Mouse (Mus musculus): ENCODE measurements around the gene Gm17655.
"Not testable (repeated sequence)": the region's sequence is repeated elsewhere in the genome, so short reads cannot be mapped to it uniquely, and the experiment has no call there.

The Gm17655 gene

DNA sequence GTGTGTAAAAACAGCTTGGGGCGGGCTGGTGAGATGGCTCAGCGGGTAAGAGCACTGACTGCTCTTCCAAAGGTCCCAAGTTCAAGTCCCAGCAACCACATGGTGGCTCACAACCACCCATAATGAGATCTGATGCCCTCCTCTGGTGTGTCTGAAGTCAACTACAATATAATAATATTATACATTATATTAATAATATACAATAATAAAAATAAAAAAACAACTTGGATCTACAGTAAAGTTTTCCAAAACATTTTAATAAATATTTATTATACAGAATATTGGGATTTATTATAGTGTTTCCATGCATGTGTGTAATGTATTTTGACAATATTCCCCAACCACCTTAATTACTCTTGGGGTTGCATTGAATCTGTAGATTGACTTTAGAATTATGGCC is at the start of gene Gm17655:
Gene Gm17655, minus strand, starts transcription at position 101 of the 400 bp plus-strand sequence.
- DNase-seq (ENCODE audit: low spot score), result not testable (repeated sequence)

DNA sequence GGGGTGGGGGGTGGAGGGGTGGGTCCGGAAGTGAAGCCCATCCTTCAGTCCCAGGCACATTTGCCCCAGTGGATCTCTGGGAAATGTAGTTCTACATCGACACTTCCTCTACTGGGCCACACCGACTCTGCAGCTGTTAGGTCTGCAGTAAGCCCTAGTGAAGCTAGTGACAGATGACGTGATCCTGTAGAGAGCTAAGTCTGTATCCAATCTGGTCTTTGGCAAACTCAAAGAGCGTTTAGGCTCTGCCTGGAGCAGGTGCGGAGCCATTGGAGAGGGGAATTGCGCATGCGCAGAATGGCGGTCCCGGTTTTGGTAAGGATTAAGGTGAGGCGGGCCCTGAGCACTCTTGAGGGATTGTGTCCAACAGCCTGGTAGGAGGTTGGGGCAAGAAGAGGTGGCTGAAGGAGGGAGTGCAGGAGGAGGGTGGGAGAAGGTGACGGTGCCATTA is 37.7 kb upstream of the Gm17655 start, which contains the start of gene Zfp605:
Gene Zfp605, plus strand, starts transcription at position 102 of the 451 bp plus-strand sequence.
- DNase-seq (ENCODE audit: low spot score), result peak; percentile 90

DNA sequence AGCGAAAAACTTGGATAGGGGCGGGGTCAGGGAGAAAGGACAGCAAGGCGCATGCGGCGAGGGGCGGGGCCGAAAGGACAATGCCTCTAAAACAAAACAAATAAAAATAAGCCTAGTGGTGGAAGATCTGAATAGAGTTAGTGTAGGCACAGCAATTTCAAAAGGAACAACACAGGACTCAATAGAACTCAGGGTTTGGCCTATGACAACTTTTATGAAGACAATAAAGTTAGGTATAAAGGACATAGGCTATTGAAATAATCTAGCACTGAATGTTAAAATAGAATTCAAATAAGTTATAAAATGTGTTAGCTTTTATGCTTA is 36.0 kb upstream of the Gm17655 start:
- no peak for DNase-seq (ENCODE audit: low spot score)

DNA sequence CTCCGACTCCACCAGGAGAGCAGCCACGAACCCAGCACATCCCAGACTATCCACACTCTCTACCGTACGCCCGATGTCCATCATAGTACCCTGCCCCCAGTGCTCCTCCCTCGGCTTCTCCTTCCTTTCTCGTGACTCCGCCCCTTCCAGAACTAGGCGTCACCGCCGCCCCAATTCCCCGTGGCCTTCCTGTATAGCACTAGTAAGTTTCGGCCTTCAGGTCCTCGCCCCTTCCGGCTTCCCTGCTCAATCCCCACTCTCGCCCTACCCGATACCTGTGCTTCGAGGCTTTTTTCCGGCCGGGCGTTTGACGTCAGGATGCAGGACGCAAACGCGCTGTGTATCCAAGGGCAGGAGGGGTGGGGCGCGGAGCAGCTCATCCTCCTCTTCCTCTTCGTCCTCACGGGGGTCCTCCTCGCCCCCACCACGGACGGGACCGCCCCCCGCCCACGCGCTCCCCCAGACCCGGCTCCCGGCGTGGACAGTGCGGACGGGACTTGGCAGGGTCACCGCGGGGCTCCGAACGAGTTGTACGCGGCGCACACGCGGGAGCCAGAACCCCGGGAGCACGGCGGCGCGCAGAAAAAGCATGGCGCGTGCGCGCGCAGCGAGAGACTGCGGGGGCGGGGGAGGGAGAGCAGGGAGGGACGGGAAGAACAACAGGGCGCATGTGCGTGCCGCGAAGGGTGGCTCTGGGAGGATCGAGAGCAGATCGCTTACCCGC is 35.4 kb upstream of the Gm17655 start, which contains the start of gene Gtpbp6:
Gene Gtpbp6, minus strand, starts transcription at position 617 of the 724 bp plus-strand sequence.
- peak; percentile 96 for DNase-seq (ENCODE audit: low spot score)

DNA sequence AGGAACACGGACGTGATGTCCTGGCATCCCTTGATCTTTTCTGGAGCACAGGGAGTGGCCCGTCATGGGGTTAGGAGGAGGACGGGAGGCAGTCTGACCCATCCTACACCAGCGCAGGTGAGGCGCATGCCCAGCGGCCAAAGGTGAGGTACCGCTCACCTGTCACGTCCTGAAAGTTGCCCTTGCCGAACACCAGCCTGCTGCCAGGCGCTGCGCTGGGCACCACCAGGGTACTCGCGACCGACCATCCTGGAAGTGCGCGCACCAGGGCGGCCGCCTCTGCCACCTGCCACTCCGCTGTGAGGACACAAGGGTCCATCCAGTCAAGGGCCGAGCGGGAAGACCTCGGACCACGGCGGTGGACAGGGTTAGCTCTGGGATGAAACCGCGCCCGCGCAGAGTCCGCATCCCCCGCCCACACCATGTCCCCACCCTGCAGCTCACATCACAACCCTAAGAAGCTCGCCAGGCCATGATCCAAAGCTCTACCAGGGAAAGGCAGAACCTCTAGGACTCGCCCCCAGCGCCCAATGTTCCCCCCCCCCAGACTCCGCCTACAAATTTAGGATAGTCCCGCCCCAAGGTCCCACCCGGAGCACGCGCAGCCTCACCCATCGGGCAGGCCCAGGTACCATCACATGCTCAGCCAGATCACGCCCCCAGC is 34.7 kb upstream of the Gm17655 start:
- no peak for DNase-seq (ENCODE audit: low spot score)

DNA sequence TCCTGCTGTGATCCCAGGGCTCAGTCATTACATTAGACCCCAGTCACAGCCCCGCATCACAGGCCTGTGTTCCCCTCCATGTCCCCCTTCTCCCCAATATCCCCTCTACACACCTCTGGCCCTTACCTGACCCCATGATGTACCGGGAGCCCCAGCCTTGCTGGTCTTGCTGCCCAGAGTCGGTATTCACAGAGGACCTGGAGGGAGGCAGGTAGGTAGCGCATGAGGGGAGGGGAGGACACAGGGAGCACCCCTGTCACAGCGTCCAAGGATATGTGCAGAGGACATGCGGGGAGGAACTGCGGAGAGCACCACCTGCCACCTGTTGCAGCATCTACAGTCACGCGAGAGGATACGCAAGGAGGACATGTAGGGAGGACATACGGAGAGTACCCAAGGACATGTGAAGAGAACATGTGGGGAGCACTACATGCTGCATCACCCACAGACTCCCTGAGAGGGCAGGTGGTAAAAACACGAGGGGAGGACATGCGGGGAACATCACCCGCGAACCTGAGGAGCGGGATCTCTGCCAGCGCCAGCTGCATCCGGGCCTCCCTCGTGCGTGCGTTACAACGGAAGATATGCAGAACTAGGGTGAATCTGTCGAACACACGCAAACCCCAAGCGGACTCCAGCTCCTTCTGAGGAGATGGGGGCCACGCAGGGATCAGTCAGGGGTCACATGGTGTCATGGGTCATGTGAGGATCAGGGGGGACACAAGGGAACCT is 34.0 kb upstream of the Gm17655 start:
- DNase-seq (ENCODE audit: low spot score), result no peak

DNA sequence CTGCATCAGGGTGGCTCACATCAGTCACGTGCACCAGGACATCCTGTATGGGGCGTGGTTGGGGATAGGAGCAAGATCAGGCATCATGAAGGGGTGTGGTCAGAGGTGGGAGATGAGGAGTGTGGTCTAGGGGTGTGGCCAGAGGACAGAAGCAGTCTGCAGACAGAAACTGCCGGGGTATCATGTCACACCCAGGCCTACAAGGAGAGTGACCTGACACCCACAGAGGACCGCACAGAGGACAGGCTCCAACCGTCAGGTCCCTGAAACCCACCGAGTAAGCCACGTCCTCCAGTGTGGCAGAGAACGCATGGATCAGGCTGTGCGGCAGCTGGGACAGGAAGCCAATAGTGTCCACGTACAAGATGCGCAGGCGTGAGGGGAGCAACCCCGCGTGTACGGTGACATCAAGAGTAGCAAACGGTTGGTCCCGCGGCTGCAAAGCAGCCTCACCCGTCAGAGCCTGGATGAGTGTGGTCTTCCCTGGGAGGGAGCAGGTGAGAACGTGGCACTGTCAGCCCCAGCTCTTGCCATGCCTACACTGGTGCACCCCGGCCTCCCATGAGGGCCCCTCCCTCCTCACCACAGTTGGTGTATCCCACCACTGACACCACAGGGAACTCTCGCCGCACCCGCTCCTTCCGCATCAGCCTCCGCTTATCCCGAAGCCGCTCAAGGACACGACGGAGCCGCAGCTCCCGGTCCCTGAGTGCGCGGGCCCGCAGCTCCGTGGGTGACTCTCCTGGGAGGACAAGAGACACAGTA is 32.5 kb upstream of the Gm17655 start:
- no peak for DNase-seq (ENCODE audit: low spot score)

DNA sequence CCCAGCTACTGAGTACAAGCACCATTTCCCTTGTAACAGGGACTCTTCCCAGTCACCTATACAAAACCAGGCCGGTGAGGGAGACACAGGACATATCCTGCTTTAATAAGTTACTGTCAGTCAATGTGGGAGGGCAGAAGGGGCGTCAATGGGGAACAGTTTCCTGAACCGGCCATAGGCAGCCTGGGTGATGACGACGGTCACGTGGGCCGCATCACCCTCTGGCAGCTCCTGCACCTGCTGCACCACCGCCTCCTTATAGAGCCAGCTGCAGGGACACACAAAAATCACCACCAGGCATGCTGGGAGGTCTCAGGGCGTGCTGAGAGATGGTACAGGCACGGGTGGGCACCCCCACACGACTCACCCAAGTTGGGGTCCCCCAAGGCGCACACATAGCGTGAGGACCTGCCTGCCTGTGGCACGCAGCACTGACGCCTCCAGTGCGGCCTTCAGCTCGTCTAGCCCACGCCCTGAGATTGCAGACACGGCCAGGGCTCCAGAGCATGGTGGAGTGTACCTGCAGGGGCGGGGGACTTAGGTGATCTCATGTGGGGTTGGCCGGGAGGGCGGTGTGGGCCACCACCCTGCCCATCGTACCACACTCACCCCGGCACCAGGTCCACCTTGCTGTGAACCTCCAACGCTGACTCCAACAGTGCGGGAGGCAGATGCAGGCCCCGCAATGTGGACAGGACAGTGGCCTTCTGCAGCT is 31.7 kb upstream of the Gm17655 start:
- DNase-seq (ENCODE audit: low spot score), result no peak

DNA sequence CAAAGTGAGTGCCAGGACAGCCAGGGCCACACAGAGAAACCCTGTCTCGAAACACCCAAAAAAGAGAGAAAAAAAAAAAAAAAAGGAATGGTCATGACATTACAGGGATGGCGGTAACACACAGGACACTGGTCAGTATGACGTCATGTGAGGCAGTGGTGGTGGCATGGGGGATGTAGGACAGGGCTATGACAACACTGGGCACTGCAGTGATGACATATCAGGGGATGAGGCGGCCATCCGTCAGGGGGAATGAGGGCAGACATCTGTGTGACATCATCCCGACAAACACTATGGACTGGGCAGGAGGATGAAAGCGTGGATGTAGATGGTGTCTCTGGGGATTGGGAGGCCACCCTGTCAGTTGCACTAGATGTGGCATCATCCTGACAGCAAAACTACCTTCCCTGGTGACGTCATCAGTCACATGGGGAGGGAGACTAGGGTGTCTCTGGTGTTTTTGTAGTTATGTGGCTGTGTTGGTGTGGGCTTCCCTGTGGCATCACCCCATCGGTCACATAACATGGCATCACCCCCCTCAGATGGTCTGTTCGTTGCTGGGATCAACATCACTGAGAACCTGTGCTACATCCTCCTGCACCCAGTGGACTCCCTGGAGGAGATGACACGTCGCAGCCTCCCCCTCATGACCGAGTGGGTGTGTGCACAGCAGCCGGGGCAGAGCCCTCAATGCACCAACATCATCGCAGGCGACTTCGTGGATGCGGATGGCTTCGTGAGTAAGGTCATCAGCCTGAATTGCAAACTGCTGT is 30.7 kb upstream of the Gm17655 start:
- no peak for DNase-seq (ENCODE audit: low spot score)

DNA sequence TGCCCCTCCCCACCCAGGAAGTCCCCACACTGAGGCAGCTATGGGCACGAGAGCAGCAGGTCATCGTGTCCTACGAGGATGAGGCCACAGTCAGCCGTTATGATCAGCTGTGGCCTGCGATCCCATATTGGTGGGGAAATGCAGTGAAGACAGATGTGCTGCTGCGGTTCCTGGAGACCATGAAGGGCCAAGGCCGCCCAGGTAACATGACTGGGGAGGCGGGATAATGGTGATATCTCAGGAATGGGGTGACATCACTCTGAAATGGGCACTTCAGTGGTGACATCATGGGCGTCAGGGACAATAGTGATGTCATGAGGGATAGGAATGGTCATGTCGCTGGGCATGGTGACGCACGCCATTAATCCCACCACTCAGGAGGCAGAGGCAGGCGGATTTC is 30.1 kb upstream of the Gm17655 start:
- no peak for DNase-seq (ENCODE audit: low spot score)

DNA sequence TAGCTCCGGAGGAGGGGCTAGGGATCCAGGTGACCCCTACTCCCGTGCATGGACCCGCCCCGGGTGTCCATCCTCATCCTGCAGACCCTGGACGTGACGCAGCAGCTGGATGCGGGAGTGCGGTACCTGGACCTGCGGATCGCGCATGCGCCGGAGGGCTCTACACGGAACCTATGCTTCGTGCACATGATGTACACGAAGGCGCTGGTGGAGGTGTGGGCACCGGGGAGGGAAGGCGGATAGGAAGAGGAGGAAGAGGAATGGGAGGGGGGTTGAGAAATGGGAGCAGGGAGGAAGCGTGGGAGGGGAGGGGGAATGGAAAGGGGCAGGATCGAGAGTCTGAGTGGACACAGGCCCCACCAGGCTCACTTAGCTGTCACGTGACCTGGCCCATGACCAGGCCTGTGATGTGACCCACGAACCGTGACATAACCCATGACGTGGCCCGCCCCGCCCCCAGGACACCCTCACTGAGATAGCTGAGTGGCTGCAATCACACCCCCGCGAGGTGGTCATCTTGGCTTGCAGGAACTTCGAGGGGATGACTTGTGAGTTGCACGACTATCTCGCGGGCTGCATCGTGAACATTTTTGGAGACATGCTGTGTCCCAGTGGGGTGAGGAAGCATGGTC is 29.5 kb upstream of the Gm17655 start:
- peak; percentile 31 for DNase-seq (ENCODE audit: low spot score)

DNA sequence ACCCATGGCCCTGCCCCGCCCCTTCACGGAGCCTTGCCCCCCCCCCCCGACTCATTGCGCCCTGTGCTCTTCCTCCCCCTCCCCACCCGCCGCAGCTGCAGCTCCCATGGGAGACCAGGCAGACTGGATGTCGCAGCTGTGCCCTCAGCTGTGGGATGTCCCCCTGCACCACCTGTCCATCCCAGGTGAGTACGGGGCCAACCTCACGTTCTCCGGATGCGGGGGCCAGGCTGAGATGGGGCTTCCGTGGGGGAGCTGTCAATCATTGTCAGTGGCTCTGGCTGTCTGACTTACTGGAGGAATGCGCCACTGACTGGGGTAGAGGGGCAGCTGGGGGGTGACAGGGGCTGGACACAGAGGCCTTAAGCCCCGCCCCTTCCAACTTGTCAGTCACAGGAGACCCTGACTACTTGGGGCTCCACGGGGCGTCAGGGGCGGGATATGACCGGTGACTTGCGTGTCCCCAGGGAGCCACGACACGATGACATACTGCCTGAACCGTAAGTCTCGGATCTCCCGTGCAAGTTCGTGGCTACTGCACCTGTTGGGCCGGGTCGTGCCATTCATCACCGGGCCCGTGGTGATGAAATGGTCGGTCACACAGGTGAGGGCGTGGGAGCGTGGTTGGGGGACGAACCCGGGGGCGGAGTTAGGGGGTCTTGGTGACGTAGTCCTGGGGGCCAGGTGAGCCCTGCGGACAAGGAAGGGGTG is 28.8 kb upstream of the Gm17655 start:
- peak; percentile 66 for DNase-seq (ENCODE audit: low spot score)

DNA sequence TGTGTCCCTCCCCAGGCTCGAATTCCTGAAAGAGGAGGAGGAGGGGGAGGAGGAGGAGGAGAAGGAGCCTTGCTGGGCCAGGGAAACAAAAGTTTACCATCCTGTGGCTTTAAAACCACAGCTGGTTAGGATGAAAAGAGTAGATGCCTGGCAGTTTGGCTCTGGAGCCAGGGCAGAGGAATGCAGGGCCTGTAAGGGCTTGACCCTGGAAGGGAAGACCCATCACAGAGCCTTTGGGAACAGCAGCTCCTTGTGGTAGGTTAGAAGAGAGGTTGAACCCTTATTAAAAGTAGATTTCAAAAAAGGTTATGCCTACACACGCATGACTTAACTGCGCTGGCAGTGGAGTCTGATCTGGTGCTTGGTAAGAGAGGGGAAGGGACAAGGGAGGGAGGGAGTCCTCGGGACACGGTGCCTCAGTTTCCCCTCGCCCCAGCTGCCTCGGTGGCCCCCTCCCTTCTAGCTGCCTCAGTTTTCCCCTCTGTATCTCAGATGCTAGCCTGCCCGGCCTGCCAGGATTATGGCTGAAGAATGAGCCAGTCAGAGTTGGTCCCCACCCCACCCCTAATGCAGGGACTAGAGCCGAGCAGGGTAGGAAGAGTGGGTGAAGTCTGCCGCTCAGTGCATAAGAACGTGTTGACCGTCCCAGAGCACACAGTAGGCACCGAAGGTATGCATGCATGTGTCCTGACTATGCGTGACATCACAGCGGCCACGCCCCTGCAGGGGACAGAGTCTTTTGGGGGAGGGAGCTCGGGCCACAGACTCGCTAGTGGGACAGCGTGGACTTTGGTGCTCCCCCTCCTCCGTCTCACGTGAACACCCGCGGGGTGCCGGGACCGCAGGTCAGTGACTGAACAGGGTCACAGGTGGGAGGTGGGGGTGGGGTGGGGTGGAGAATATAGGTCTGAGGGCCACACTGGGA is 27.6 kb upstream of the Gm17655 start, which contains the start of gene Plcxd1:
Gene Plcxd1, plus strand, starts transcription at position 314 of the 925 bp plus-strand sequence.
- peak; percentile 50 for DNase-seq (ENCODE audit: low spot score)

DNA sequence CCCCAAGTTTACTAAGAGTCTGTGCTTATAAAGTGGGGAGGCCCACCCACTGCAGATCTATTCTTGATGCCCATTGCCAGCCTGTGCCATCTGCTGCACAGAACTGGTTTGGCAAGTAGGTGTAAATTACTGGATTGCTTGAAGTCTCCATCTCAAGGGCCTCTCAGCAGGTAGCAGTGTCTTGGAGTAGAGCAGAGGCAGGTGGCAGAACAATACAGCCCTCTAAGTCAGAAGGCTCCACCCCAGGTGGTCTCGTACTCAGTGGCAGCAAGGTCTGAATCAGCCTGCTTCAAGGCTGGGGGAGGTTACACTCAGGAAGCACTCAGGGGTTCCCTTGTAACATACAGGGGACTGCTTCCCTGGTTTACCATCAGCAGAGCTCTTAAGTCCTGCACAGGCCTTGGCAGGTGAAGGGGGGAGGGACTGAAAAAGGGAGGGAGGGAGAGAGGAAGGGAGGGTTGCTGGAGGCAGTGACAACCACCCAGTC is 26.7 kb upstream of the Gm17655 start:
- no peak for DNase-seq (ENCODE audit: low spot score)

DNA sequence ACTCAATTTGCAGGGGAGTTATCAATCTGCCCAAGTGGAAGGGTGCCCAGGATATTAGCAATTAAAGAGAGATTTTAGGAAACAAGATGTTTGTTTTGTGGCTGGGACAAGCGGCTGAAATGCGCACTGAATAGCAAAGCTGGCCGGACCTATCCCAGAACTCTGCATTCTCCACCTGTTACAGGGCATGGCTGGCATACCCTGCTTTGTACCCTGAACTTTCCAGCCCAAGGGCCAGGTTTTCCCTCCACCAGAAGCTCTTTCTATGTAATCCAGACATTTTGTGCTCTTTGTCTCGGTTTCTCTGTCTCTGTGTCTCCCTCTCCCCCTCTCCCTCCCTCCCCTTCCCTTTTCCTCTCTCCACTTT is 22.5 kb upstream of the Gm17655 start:
- DNase-seq (ENCODE audit: low spot score), result no peak

DNA sequence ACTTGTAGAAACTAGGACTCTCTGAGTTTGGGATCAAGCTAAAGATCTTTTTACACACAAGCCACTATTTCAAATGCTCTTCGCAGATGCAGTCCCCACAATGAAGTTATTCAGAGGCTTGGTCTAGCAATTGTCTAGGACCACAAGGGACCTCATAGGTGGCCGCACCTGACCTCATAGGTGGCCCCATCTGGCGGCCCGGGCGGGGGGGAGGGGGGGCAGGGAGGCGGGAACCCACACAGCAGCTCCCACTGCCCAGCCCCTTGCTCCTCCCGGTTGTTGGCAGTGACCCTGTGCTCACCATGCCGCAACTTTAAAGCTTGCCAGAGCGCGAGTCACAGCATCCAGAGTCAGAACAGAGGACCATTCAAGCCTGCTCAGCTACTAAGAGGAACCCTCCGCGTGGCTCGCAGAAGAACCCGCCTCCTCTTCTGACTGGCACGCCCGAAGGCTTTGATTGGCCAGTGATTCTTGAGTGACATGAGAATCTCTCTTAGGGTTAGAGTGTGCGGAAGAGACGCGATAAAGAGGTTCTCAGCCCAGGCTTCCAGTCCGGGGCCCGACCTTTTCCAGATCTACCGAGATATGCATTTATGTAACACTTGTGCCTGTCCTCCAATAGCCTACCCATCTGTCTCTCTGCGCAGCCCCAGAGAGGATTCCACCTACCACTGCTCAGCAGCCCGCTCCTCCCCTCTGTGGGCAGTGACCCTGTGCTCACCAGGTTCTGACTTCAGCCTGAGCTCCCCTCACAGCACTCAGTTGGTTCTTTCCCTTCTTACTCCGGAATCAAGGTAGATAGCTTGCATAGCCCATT is 21.9 kb upstream of the Gm17655 start, which contains the start of gene Gm35315:
Gene Gm35315, minus strand, starts transcription at position 391 of the 817 bp plus-strand sequence.
- DNase-seq (ENCODE audit: low spot score), result peak; percentile 96

DNA sequence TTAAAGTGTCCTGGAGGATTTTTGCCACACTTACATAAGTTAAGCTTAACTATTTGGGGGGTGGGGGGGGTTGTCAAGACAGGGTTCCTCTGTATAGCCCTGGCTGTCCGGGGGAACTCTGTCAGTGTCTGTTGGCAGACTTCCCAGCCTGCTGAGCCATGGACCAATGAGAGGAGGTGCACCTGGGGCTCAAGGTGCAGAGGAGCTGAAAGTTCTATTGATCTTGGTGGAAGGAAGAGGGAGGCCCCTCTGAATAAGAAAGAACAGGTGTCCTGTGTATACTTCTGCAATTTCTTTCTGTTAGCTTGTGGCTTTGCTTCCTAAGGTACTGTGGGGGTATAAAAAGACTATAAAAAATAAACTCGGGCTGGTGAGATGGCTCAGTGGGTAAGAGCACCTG is 19.2 kb upstream of the Gm17655 start:
- no peak for DNase-seq (ENCODE audit: low spot score)

Data from embryo, embryonic 10.5 days (tissue).